Mouse (Mus musculus) Muller cell, postnatal 12 days (primary cell): ENCODE measurements around the gene Casq1.

ENCODE experiments used
- DNase-seq: peaks from one replicate; pipeline ENCODE4 v3.0.0-alpha.2; 2015; ENCODE audit errors: inconsistent ontology term

Gene Casq1

GRCm38 (mm10) chr1:172206141-172206917 is 13.3 kb downstream of the Casq1 start, which contains the start of gene Pea15a:
TSS of gene Pea15a (minus strand) at chr1:172206804.
- peak; percentile 88 for DNase-seq

DNA sequence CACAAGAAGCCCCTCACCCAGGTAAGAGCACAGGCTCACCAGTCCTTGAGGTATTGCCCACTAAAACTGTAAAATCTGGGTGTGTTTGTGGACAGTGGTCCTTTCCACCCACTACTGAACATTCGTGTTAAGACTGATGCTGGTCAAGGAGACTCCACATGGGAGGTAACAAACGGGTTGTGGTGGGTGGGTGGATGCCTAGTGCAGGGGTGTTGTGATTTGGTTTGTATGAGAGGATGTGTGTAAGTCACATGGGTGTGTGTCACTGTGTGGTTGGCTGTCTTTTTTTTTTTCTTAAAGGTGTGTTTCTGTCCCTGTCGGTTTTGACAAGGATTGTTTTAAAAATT is 14.0 kb downstream of the Casq1 start:
- DNase-seq, result no peak

GRCm38 (mm10) chr1:172204814-172205740 is 14.6 kb downstream of the Casq1 start:
- DNase-seq, result peak; percentile 86

DNA sequence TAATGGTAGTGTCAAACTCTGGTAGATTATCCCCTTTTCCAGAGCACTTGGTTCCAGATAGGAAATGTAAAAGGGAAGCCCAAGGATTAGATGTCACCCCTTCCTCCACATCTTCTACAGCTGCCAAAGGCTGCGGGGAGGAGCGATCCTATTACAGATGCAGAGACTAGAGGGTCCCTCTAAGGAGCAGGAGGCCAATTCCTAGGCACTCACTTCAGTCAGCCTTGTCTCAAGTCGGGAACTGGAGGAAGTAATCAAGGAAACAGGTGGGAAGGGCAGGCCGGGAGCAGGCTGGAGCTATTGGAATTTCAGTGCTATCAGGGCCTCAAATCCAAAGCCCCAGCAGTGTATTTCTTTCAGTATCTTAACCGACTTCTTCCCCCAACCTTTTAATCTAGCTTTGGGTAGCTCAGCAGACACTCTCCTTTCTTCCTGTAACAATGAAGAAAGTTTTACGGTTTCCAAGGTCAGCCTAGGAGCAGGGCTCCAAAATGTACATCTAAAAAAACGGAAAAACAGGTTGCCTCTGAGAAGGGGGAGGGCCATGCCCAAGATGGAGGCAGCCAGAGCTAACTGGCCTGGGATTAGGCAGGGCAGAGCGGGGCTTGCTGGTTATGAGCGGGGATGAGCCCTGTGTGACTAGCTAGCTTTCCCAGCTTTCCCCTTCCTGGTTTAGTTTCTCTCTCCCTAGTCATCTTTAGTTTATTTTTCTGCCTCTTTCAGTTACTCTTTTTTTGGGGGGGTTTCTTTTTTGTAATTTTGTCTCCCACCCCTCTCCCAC is 15.4 kb downstream of the Casq1 start:
- no peak for DNase-seq

- DNase-seq, result no peak
Measured at GRCm38 (mm10) chr1:172203566-172203965, 16.1 kb downstream of the Casq1 start.

DNA sequence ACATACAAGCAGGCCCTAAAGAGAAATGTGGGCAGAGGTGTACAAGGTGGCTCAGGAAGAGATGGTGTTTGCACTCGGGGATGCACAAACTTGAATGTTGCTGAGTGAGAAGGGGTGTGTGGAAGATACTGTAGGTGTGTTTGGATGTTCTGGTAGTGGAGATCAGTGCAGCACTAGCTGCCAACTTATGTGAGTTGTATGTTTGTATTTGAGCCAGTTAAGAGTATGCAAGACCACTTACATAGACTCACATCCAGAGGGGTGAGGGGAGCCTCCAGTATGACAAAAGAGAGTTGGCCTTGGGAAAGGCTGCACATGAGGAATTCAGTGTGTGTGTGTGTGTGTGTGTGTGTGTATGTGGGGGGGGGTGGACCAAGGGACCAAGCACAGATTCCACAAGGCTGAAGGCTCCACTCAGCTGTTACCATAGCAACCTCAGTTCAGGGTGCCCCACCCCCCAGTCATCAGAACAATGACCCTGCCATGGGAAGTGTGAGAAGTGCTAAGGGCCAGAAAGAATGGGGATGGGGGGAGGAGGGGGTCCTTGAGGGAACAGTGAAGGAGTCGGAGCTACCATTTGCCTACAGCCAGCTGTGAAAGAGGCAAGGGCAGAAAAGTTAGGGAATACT is 16.7 kb downstream of the Casq1 start:
- peak; percentile 83 for DNase-seq

DNA sequence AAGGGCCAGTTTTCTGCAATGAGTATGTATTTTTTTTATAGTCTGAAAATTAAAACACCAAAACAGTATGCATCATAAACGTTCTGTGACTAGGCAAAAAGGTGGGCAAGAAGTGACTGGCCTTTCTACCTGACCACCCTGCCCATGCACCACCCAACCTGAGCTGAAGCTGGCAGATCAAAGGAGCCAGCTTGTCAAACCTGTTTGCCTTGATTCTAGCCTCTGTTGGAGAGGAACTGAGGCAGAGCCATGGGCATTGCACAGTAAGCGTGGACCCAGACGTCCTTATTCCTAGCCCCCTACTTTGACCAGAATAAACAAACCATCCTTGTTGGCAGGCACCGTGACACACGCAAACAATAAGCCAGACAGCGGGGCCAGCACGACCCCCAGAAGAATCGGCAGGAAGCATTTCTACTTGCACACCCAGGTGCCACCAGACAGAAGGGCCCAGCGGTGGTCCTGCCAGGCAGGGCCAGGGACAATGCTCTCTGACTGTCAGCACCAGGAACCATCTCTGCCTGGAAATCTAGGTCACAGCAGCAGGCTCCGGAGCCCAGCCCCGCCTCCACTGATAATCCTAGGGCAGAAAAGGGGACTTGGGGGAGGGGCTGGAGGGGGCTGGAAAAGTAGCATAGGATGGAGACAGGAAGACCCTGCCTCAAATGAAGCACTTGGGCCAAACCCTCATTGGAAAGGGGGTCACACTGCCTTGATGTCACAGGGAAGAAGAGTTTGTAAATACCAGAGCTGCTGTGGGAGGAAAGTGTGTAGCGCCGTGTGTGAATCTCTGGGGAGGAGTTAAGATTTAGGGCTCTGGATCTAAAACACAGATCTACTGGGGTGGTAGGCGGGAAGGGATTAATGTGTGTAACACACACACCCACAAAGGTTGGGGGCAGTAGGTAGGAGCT is 17.4 kb downstream of the Casq1 start:
- peak; percentile 83 for DNase-seq

GRCm38 (mm10) chr1:172200871-172201447 is 18.7 kb downstream of the Casq1 start:
- peak; percentile 78 for DNase-seq

DNA sequence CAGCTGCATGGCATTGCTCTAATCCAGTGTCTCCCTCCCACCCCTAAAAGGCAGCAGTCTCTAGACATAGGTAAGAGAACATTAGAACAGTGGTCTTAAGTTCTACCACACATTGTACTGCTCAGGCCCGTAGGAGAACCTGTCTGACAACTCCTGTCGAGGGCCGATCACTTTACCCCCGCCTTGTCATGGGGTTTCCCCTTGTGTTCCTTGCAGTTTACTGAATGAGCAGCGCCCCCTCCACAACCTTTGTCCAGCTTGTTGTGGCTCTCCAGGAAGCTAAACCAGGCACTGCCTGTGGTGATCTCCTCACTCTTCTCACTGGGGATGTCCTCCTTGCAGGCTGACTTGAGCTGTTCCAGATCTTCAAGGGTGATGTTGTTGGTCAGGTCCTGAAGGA is 19.5 kb downstream of the Casq1 start:
- no peak for DNase-seq

DNA sequence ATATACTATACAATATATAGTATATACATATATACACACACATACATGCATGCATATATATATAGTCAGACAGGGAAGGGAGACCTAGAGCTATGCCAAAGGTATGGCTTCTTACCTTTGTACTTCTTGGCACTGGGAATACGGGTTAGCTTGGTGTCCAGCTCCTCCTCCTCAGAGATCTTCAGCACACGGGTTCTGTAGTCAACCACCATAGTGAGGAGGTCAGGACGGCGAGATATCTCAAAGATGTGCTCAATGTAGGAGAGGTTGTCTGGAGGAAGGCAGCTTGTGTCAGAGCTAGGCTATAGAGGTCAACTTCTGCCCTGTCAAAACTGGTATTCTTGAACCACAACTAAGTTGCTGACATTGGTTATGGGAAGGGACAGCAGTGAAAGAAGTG is 20.7 kb downstream of the Casq1 start:
- DNase-seq, result no peak

GRCm38 (mm10) chr1:172198316-172198715 is 21.4 kb downstream of the Casq1 start:
- DNase-seq, result no peak

DNA sequence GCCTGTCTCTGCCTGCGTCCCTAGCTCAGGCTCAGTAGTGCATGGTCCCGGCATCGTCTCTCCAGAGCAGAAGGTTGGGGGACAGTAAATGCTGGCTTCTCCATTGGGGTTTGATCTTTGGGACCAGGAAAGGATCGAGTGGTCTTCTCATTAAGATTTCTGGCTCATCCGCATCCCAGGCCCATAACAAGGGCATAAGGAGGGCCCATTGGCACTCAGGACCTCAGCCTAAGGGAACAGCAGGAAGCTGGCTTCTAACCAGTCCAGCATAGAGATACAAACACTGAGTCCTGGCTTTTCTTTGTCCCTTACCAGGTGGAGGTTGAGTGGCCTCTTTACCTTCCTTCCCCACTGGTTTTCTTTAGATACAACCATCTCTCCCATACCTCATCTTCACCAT is 21.8 kb downstream of the Casq1 start:
- no peak for DNase-seq

DNA sequence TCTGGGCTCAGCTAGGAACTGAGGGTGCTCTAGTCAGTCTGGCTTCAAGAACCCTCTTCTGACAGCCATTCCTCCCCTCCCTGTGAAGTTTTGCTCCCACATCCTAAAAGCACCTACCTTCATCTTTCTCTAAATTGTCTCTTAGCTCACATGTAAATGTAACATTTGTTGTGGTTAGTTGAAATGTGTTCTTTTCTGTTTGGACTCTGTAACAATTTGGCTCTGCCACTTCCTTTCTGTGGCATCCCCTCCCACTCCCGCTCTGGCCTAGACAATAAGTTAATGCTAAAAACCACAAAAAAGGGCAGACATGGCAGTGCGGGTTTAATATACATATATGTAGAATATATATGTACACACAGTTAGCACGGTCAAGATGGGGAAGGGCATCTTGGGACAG is 22.5 kb downstream of the Casq1 start:
- DNase-seq, result no peak

DNA sequence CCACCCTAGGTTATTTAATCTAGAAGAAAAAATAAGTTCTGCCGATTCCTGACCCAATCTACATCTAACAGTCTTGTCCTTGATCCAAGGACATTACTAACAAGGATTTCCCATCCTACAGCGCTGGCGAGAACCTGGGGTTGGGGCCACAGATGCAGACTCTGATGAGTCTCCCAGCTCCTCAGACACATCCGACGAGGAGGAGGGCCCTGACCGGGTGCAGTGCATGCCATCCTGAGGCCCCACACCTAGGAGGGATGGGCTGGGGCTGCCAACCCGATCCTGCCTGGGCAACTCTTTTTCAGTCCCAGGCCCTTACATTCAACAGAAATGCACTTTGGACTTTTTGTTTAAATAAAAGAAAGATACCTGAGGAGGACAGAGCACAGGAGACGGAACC is 25.2 kb downstream of the Casq1 start:
- no peak for DNase-seq

DNA sequence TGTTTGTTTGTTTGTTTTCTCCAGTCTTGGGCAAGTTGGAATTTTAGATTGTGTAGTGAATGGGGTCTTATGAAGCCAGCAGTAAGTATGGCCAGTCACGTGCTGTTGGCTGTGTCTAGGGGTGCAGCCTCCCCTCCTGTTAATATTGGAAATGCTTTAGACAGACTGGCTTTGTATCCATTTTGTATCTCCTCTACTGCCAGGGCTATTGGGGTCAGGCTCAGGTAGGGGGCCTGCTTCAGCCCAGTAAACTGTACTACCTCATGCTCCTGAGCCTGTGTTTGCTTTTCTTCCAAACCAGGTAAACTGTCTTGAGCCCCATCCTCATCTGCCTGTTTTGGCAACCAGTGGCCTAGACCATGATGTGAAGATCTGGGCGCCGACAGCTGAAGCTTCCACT is 27.5 kb downstream of the Casq1 start:
- no peak for DNase-seq

GRCm38 (mm10) chr1:172191578-172191977 is 28.1 kb downstream of the Casq1 start:
- no peak for DNase-seq

GRCm38 (mm10) chr1:172188891-172189290 is 30.8 kb downstream of the Casq1 start:
- no peak for DNase-seq

DNA sequence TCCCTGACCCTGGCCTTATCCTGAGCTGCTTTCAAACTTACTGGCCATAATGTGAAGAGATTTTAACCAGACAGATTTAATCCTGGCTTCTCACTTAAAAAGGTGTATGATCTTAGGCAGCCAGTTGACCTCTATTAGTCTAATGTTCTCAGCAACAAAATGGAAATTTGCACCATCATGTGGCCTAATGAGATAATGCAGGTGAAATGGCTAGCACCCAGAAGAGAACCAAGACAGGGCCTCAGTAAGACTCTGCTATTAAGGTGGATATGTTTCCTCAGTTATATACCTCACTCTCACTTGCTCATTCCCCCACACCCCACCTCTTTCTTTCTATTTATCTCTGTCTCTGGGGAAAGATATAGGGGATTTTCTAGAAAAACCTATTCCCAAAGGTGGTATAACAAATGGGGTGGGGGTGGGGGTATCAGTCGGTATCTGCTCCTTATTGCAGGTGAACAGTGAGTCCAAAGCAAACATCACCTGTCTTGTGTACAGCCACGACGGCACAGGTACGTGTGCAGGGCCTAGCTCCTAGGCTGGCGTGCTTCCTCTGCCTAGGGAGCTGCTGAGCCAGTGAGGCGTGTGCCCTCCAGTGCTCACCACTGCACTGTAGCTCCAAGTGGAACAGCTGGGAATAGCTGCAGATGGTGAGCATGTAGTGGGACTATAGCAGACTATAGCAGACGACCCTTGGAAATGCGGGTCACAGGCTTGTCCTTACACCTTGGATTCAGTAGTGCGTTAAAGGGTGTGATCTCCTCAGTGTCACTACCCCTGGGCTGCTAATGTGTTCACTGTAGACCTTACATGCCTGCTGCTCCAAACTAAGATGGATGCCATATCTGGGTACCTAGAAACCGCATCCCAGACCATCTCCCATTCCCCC is 33.0 kb downstream of the Casq1 start:
- no peak for DNase-seq

DNA sequence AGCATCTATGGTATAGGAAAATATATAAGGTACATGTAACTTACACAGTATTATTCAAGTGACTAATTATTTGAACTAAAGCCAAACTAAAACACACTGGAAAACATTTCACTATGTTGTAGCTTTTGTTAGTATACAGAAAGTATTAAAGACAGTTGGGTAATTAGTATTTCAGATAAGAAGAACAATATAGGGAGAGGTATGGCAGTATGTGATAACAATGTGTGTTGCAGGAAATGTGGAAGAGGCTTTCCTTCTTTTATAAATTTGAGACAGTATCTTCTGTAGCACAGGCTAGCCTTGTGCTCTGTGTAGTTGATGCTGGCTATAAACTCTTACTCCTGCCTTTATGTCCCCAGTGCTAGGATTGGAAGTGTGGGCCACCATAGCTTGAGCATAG is 35.8 kb downstream of the Casq1 start:
- no peak for DNase-seq
